Mouse (Mus musculus): ENCODE results near the gene Ube2t.

Gene Ube2t

DNA sequence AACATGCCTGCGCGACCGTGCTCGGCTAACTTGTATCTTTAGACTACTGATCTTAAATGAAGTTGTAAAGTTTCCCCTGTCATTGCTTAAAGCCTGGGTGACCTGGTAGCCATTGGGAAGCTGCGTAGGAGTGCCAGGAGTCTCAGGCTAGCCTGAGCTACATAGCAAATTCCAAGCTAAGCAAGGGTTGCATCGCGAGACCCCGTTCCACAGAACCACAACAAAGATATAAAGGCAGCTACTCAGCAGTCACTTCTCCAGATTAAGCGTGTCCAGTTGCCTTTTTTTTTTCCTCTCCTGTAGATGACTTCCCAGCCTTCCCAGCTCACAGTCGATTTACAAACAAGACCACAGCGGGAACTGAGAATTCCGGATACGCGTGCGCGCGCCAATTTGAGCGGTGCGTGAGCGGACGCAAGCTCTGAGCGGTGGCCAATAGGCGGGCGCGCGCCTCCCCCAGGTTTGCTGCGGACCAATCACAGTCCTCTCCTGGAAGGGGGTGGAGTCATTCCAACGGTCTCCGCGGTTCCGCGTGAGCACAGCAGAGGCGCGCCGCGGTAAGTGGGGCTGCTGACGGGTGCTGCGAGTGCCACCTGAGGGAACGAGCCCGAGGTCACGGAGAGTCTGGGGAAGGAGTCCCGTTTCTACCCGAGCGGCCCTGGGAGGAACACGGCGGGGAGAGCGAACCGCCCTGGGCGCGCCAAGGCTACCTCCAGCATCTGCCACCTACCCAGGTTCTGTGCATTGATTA, at the start of gene Ube2t:
Gene Ube2t (plus strand): TSS at position 513 of the 751 bp plus-strand sequence.
- DNase-seq, result peak; percentile 97

DNA sequence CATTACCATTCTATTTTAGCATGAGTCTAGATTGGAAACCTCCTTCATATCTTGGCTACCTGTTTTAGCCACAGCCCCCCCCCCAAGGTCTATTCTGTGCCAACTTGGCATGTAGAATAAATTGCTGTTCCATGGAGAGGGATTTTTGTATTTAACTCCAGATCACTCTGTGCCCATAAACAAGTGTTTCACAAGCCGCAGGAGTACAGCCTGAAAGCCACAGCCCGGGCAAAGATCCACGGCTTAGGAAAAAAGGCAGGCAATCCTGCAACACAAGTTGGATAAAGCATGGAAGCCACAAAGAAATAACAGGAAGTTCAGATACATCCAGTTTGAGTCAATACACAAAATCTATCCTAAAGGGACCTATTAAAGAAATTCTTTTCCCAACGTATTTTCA, 48.8 kb upstream of the Ube2t start:
- no peak for DNase-seq

DNA sequence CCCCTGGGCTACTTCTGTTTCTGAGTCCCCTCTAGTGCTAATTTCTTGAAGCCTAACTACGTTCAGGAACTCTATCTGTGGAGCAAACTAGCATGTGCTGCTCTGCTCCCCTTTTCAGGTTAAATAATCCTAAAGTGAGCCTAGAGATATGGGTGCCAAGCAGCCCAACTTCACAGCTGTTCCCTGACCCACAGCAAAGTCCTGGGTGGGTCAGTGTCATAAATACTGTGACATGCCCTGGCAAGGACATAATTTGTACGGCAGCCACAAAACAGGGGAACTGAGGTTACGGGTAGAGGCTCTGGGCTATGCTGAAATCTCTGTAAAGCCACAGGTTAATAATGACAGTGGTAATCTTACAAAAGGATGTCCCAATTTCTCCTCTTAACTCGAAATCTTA, 46.9 kb upstream of the Ube2t start:
- DNase-seq, result no peak

DNA sequence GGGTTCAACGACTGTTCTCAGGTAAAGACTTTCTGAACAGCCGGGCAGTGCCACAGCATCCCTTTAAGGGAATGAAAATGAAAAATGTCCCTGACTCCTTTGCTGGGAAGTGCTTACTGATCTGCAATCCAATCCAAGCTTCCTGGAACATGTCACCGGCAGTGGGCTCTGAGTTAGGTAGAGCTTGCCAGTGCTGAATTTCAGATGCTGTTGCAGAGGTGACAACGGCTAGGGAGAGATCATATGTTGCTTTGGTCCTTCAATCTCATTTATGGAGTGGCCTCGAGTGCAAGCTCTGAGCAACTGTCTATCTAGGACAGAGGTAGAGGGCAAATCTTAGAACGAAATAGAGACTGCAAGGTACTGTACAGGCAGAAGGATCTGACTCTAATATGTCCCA, 43.4 kb upstream of the Ube2t start:
- no peak for DNase-seq

- no peak for DNase-seq
Measured at GRCm38 (mm10) chr1:134932431-134932830, 29.9 kb upstream of the Ube2t start.

DNA sequence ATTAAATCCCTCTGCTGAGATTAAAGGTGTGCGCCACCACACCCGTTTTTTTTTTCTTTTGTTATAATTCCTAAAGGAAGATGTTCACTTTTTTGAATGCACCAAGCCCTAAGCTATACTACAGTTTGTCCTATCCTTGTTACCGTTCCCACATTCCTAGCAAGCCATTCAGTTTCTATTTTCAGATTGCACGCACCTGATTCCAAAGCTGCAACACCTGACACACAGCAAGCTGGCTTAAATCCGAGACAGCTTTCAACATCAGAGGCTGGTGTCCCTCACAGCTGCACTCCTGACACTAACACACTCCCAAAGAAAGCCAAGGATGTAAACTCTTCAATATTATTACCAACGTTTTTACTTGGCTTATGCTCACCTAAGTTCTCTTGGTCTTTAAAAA, 26.0 kb upstream of the Ube2t start:
- DNase-seq, result no peak

DNA sequence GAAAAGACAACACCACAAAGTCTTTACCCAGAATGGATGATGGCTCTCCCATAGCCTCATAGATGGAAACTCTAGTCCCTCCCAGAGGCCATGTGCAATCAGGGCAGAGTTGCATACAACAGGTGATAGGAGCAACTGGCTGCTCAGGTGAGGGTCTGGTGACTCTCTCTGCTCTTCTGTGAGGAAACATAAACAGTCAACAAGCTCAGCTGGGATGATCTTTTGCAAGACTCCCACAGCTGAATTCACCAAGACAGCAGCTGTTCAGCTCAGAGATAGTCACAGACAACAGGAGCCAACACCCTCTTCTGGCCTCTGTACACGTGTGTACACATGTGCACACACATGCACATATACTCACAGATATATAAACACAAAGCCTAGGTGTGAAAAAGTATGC, 24.1 kb upstream of the Ube2t start:
- no peak for DNase-seq

DNA sequence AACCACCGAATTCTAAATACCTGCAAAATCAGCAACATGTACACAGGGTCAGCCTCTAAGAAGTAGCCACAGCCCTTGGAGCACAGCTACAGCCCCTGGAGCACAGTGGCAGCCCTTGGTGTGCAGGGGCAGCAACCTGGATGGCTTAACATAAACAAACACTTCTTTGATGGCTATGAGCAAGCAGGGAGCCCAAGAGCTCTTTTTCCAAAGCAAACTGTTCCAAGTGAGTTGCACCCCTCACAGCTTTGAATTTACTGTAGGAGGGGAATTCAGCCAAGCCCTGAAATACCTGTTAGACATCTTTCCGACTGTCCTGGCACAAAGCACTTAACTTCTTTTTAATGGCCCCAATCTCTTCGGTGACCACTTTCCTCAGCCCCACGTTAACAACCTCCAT, 21.5 kb upstream of the Ube2t start:
- DNase-seq, result no peak

DNA sequence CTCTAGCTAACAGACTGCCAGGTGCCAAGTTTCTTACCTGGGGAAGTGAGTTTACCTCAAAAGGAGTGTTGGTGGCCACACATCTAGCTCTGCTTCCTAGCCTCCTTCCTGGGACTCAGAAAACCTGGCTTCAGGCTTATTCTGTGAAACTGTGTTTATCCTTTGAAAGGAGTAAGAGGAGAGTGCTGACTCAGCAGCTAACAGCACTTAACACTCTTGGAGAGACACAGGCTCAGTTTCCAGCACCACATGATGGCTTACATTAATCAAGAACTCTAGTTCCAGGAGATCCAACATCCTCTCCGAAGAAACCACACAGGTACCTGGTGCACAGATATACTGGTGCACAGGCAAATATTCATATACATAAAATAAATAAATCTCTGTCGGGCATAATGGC, 19.5 kb upstream of the Ube2t start:
- no peak for DNase-seq

DNA sequence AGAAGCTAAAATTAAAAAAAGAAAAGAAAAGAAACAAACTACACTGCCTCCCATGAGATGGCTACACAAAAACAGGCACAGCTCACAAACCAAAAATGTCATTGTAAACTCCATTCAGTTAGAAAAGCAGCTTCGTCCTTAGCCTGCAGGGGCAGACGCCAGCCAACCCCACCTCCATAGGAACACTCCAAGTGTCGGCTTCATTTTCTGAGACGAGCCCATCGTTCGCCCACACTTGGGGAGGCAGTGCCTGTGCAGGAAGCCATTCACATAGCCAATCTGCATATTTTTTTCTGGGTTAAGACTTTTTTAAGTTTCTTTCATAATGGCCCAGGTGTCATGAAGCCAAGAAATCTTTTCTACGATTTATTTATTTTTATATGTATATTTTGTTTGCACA, 14.8 kb upstream of the Ube2t start:
- DNase-seq, result no peak

DNA sequence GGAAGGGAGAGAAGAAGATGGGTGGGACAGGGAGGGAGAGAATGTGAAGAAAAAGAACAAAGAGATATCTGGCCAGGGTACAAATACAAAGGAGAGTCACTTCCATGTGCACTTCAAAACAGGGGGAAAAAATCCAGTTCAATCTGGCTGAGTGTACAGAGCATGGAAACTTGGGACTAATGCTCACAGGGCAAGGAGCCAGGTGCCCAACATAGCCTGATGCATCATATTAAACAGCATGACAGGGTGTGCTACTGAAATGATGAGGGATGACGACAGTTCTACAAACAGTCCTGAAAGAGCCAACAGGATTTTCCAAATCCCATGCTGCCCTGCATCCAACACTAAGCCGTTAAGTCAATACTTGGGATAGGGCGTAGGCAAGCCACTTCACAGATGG, 12.4 kb upstream of the Ube2t start:
- DNase-seq, result no peak

DNA sequence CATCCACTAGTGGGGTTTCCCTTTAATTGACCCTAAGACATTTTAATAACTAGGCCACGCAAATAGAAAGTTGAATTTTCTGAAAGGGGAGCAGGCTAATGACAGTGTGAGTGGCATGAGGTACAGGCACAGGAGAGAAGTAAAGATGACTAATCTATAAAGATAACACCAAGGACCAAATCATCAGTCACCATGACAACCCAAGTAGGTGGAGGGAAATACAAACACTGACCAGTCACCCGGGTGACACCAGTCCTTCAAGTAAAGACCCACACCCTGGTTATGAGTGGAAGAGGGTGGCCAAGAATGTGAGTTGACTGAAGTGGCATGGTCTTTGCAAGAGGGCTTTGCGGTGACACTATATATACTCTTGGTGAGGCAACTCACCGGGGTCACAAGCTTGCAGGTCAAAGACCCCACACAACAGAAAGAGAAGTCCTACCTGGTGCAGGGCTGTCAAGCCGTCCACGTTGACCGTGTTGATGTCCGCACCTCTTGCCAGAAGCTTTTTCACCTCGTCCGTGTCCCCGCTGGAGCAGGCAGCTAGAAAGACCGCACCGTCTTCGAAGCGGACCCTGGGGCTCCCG, 7.2 kb upstream of the Ube2t start:
- no peak for DNase-seq

DNA sequence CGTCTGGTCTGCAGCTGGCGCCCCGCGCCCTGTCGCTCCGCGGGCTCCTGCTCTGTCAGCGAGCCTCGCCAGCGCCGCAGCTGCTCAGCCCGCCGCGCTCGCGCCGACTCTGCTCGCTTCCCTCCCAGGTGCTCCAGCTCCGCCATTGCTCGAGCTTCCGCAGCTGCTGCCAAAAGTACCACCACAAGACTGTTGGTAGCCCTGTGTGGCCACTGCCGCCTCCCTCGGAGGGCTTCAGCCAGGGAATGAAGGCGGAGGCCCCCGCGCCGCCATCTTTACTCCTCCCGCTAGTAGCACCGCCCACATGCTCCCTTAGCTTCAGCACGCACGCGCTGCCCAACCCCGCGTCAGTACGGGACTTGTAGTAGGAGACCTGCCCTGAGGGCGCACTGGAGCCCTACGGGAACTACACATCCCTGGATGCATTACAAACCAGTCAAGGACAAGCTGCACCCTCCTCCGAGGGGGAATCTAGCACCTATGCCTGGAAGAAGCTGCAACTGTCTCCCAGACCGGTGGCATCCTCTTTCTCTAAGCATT, 6.7 kb upstream of the Ube2t start, which contains the start of gene Ppp1r12b:
Gene Ppp1r12b (minus strand): TSS at position 306 of the 540 bp plus-strand sequence.
- DNase-seq, result peak; percentile 90 to 93

DNA sequence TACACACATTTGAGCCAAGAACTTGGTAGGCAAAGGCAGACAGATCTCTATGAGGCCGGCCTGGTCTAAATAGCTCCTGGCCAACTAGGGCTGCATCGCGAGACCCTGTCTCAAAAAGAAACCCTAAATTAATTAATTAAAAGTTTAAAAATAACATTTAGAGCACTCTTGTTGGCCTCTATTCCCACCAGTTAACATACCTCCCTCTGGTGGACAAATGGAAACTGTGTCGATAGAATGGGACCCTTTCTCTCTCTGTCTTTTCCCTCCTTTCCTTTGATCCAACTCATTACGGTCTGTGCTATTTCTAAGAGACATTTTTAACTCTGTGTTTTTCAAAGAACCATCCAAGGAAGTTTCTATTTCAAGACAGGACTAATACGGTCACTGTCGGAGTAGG, 1.7 kb upstream of the Ube2t start:
- no peak for DNase-seq

DNA sequence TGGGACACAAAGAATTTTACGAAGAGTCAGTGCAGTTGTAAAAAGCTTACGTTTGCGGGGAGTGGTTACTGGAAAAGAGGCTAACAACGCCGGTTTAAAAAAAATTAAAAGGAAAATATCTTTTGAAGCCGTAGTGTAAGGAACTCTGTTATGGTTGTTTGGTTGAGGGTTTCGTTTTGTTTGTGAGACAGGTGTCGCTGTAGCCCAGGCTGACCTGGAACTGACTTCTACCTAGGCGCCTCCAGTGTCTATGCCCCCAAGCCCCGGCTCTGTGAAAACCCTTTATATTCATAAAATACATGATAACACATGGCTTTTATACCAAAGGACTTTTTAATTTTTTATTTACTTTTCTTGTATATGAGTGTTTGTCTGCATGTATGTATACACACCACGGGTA, 456 bp downstream of the Ube2t start:
- peak; percentile 43 to 44 for DNase-seq

- no peak for DNase-seq
Measured at GRCm38 (mm10) chr1:134965430-134965829, 3.1 kb downstream of the Ube2t start.

GRCm38 (mm10) chr1:134972920-134973319, 10.6 kb downstream of the Ube2t start:
- DNase-seq, result no peak

- peak in 1 of 2 experiments; percentile 21 for DNase-seq
Measured at GRCm38 (mm10) chr1:134987173-134987961, 25.0 kb downstream of the Ube2t start.

DNA sequence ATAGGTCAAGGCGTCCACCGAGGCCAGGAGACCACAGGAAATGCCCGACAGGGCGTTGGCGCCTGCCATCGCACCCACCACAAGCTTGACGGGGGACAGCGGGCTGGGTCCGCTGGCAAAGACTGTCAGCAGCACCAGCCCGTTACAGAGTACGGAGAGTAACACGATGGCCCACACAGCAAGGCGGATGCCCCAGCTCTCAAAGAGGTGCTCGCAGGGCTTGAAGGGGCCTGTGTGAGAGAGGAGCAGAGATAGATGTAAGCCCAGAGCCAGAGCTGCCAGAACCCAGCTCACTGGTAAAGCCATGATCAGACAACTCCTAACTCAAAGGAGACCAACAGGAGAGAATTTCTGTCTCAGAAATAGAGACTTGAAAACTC, 25.6 kb downstream of the Ube2t start:
- no peak for DNase-seq

GRCm38 (mm10) chr1:134989372-134989771, 27.0 kb downstream of the Ube2t start:
- peak; percentile 63 to 65 for DNase-seq

GRCm38 (mm10) chr1:134992046-134992645, 29.8 kb downstream of the Ube2t start:
- no peak for DNase-seq

GRCm38 (mm10) chr1:134994739-134995138, 32.4 kb downstream of the Ube2t start:
- DNase-seq, result no peak

DNA sequence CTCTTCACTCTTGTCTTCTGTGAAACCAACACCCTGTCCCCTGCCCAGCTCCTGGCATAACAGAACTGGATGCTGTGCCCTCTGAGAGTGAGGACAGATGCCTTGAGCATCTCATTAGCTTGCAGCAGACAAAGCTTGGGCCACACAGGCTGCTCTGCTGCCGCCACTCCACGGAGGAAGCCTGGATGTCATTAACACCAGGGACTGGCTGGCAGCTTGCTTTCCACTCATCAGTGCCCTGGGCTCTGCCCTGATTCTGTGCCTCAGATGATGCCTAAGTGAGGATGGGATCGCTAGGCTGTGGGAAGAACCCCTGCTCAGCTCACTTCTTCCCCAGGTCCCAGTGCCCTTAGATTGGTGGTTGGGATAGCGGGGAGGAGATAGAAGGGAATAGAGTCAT, 33.1 kb downstream of the Ube2t start:
- DNase-seq, result no peak

Measured in thymus, postnatal 36 days (tissue).